Mouse (Mus musculus) kidney, adult 2 months (tissue): Measurements from ENCODE around the gene Entpd5. TPM values are rescaled to one million over a fixed set of nuclear protein-coding genes. Genes with fewer than 3 reads are reported as not detected.

Experiments used
- DNase-seq: peaks from one replicate; pipeline ENCODE4 v3.0.0; 2021
- H3K27ac ChIP-seq: fragments of 200-500 bp; 2 replicates; pipeline ENCODE4 v1.5.1; 2012; ENCODE audit warnings: low read depth, low read length, control low read depth, inconsistent platforms; ENCODE audit not compliant: insufficient read depth
- H3K27me3 ChIP-seq: fragments of 200-500 bp; replicated peaks from 2 replicates; pipeline ENCODE4 v1.6.1; 2012; ENCODE audit warnings: mild to moderate bottlenecking, moderate library complexity, low read length, inconsistent platforms; ENCODE audit not compliant: control insufficient read depth, insufficient read depth
- H3K36me3 ChIP-seq: fragments of 200-500 bp; 2 replicates; pipeline ENCODE4 v1.6.1; 2012; ENCODE audit warnings: mild to moderate bottlenecking, moderate library complexity, low read length, inconsistent platforms; ENCODE audit not compliant: control insufficient read depth, insufficient read depth
- H3K4me1 ChIP-seq: fragments of 200-500 bp; 2 replicates; pipeline ENCODE4 v1.6.1; 2011; ENCODE audit warnings: low read length; ENCODE audit not compliant: control insufficient read depth, insufficient read depth
- H3K4me3 ChIP-seq: fragments of 200-500 bp; 2 replicates; pipeline ENCODE4 v1.5.1; 2011; ENCODE audit warnings: mild to moderate bottlenecking, low read depth, low read length, control low read depth; ENCODE audit not compliant: insufficient read depth
- CTCF ChIP-seq: fragments of 200-500 bp; conservative IDR thresholded peaks from 2 replicates; pipeline ENCODE4 v1.5.1; 2011; ENCODE audit warnings: low read depth, mild to moderate bottlenecking, control low read depth, low read length, moderate library complexity, mixed read lengths; ENCODE audit not compliant: insufficient read depth, insufficient read length
- POLR2A ChIP-seq: fragments of 200-500 bp; IDR thresholded peaks from one replicate; pipeline ENCODE4 v1.6.1; 2011; ENCODE audit warnings: low read depth, low read length, control low read depth
- WGBS: fragments of 180-500 bp; shearing (Covaris S2); methylation state at CpG from one replicate; pipeline ENCODE4 v1.1.7; 2018; 5-methylcytosine and 5-hydroxymethylcytosine counted together
- polyA plus RNA-seq: library from polyadenylated mRNA; depleted of rRNA; stranded (reverse); fragments of >200 nt; gene quantifications from 2 replicates; pipeline ENCODE4 v1.2.3, GENCODE M21; 2012

Gene Entpd5
- polyA plus RNA-seq, 1 experiment, result 100 TPM

DNA sequence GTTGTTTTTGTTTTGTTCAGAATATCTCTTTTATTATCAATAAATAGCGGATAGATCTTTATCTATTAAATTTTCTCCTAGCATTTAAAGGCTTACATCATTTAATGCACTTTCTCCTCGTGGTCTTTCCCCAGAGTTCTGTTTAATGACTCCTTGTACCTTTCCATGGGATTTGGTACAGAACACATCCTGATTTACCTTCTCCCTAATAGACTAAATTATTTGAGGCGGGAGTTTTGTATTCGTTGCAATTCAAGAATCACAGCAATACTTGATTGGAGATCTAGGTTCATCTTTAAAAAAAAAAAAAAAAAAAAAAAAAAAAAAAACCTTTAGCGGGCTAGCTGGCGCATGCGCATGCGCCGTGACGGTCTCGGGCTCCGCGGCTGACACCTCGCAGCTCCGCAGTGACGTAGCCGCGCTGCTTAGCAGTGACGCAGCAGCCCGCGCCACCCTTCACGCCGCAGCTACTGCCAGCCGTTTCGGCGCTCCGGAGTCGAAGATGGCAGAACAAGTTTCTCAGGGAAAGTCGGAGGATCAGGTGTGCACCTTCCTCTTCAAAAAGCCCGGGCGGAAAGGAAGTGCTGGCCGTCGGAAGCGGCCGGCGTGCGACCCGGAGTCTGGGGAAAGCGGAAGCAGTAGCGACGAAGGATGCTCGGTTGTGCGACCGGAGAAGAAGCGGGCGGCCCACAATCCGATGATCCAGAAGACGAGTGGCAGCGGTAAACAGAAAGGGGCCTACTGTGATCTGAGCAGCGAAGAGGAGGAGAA is 8.2 kb upstream of the Entpd5 start, which contains the start of gene Rnf113a2:
Rnf113a2 (plus strand) TSS at position 363 of the 771 bp plus-strand sequence.
- 3% methylated on average over 50 of the region's 50 CpGs for WGBS
- Histone ChIP-seq H3K36me3 (no peaks in the 10 kb centered on the region), H3K4me1 (no peaks in the 10 kb centered on the region), H3K27ac (peak within 1 kb of the TSS; percentile 63), H3K4me3 (peak within 1 kb of the TSS; percentile 83), H3K27me3 (no peaks in the 10 kb centered on the region)
- DNase-seq, result peak; percentile 91
- TF ChIP-seq POLR2A (peak; percentile 54), CTCF (no peak)

DNA sequence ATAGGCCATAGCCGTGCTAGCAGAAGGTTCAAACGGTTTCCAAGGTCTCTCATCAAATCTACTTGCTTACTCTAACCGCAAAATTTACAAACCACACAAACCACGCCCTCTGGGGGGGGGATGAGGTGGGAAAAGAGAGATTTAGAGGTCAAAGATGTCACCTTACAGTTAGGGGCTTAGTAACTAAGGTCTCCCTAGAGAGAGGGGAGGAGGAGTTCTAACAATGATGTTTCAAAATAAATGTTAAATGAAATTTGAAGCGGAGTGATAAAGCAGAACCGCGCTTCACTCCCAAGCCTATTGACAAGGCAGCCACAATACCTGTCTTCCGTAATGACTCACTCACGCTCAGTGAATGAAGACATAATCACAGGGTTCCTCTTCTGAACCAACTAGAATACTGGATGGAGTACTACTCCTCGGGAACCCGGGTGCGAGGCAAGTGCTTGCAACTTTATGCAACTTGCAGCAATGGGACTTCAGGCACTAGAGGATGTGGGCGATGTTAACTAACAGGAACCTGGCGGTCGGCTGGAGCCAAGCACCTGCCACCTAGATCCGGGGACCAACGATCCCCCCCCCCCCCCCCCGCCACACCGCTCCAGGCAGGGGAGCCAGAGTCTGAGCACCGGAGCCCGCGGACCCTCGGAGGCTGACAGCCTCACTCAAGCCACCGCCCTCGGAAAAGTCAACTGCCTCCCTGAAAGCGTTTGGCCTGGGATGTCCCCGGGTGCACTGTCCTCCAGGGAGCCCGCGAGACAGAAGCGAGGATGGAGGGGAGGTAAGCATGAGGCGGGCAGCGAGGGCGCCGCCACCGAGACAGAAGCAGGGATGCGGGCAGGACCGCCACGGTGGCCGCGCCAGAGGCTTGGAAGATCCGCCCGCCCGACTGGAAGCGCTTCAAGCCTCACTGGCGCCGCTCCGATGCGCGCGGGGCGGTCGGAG is 683 bp downstream of the Entpd5 start:
- peak overlapping the region; percentile 90 for H3K4me3 ChIP-seq
- H3K36me3 ChIP-seq, result no peaks in the 10 kb centered on the region
- peak; percentile 37 for DNase-seq
- no peak for TF ChIP-seq POLR2A
- 0 out of 2 replicates have a peak, but pooled peaks have one; percentile 6 for TF ChIP-seq CTCF
- H3K27ac ChIP-seq, result peak overlapping the region; percentile 90
- H3K4me1 ChIP-seq, result peaks cover under 1% of the 10 kb centered on the region; the same call in 1 of the 2 replicates
- no peaks in the 10 kb centered on the region for H3K27me3 ChIP-seq
- 1% methylated on average over 44 of the region's 52 CpGs for WGBS

DNA sequence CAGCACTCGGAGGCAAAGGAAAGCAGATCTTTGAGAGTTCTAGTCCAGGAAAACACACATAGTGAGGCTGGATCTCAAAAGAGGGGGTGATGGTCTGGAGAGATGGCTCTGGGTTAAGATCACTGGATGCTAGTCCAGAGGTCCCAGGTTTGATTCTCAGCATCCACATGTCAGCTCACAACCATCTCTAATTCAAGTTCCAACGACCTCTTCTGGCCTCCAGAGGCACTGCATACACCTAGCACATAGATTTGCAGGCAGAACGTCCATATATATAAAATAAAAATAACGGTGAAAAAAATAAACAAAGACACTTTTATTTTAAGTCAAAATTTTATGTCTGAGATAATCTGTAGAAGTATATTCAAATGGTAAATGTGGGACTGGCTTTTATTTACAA is 1.6 kb downstream of the Entpd5 start:
- Histone ChIP-seq H3K4me1 (peaks cover 7% of the 10 kb centered on the region), H3K27me3 (no peaks in the 10 kb centered on the region), H3K36me3 (no peaks in the 10 kb centered on the region), H3K27ac (no peak overlapping the region), H3K4me3 (no peak overlapping the region)
- TF ChIP-seq CTCF (no peak), POLR2A (no peak)
- DNase-seq, result no peak
- WGBS, result 66% methylated on average over 4 of the region's 4 CpGs

GRCm38 (mm10) chr12:84404541-84404940 is 4.3 kb downstream of the Entpd5 start:
- no peaks in the 10 kb centered on the region for H3K27me3 ChIP-seq
- H3K4me1 ChIP-seq, result peaks cover 13% of the 10 kb centered on the region
- H3K27ac ChIP-seq, result no peak overlapping the region
- 79% methylated on average over 6 of the region's 6 CpGs for WGBS
- H3K4me3 ChIP-seq, result no peak overlapping the region
- TF ChIP-seq POLR2A (no peak), CTCF (no peak)
- H3K36me3 ChIP-seq, result no peaks in the 10 kb centered on the region
- DNase-seq, result no peak

GRCm38 (mm10) chr12:84402923-84403322 is 5.9 kb downstream of the Entpd5 start:
- no peak overlapping the region for H3K4me3 ChIP-seq
- no peaks in the 10 kb centered on the region for H3K36me3 ChIP-seq
- no peak for TF ChIP-seq POLR2A
- peak overlapping the region; percentile 59 for H3K27ac ChIP-seq
- H3K27me3 ChIP-seq, result no peaks in the 10 kb centered on the region
- peak; percentile 70 for DNase-seq
- WGBS, result 29% methylated on average over 9 of the region's 9 CpGs
- H3K4me1 ChIP-seq, result peaks cover 16% of the 10 kb centered on the region

GRCm38 (mm10) chr12:84400653-84401052 is 8.2 kb downstream of the Entpd5 start:
- no peak for TF ChIP-seq CTCF
- peak; percentile 40 for TF ChIP-seq POLR2A
- WGBS, result 32% methylated on average over 3 of the region's 3 CpGs
- H3K27me3 ChIP-seq, result no peaks in the 10 kb centered on the region
- peaks cover 20% of the 10 kb centered on the region for H3K4me1 ChIP-seq
- peak overlapping the region; percentile 89 for H3K27ac ChIP-seq
- peaks cover 2% of the 10 kb centered on the region; the same call in 1 of the 2 replicates for H3K36me3 ChIP-seq
- peak overlapping the region; percentile 46 for H3K4me3 ChIP-seq
- peak; percentile 84 for DNase-seq
